Mouse (Mus musculus): ENCODE measurements around the gene 1700057G04Rik. TPM values are rescaled to one million over a fixed set of nuclear protein-coding genes. Genes with fewer than 3 reads are reported as not detected.
A peak's percentile ranks its signal among the peaks of the same experiment; 100 is the strongest.

Gene 1700057G04Rik
- polyA plus RNA-seq, 1 experiment from 2014 or later = not detected

- no peak for ATAC-seq
- Histone ChIP-seq H3K27ac (ENCODE audit: low read depth, low read length) (no peak overlapping the region), H3K4me3 (ENCODE audit: low read length) (no peak overlapping the region), H3K36me3 (ENCODE audit: control insufficient read depth, insufficient read depth, low read length) (no peaks in the 10 kb centered on the region), H3K4me1 (ENCODE audit: control insufficient read depth, insufficient read depth, low read depth, low read length) (no peaks in the 10 kb centered on the region), H3K27me3 (replicated peaks; ENCODE audit: control insufficient read depth, insufficient read depth, low read length) (no peaks in the 10 kb centered on the region), H3K9me3 (ENCODE audit: control insufficient read depth, low read length) (no peaks in the 10 kb centered on the region), H3K9ac (ENCODE audit: low read depth, low read length) (no peak overlapping the region), H3K4me2 (ENCODE audit: low read length) (no peak overlapping the region)
- WGBS = 96% methylated on average over 10 of the region's 10 CpGs
These were observed 25.7 kb downstream of the 1700057G04Rik start for GRCm38 (mm10) chr9:92334845-92335244.

- H3K9me3 ChIP-seq (ENCODE audit: control insufficient read depth, low read length) = no peaks in the 10 kb centered on the region
- ATAC-seq = no peak
- no peaks in the 10 kb centered on the region for H3K27me3 ChIP-seq (replicated peaks; ENCODE audit: control insufficient read depth, insufficient read depth, low read length)
- WGBS = 92% methylated on average over 6 of the region's 6 CpGs
- no peak overlapping the region for H3K4me3 ChIP-seq (ENCODE audit: low read length)
- H3K9ac ChIP-seq (ENCODE audit: low read depth, low read length) = no peak overlapping the region
- H3K4me2 ChIP-seq (ENCODE audit: low read length) = no peak overlapping the region
- H3K4me1 ChIP-seq (ENCODE audit: control insufficient read depth, insufficient read depth, low read depth, low read length) = no peaks in the 10 kb centered on the region
- H3K27ac ChIP-seq (ENCODE audit: low read depth, low read length) = no peak overlapping the region
- H3K36me3 ChIP-seq (ENCODE audit: control insufficient read depth, insufficient read depth, low read length) = no peaks in the 10 kb centered on the region
These were observed 26.2 kb downstream of the 1700057G04Rik start for GRCm38 (mm10) chr9:92335277-92335818.

GRCm38 (mm10) chr9:92337063-92337462 lies 27.9 kb downstream of the 1700057G04Rik start:
- Histone ChIP-seq H3K27ac (ENCODE audit: low read depth, low read length) (no peak overlapping the region), H3K27me3 (replicated peaks; ENCODE audit: control insufficient read depth, insufficient read depth, low read length) (no peaks in the 10 kb centered on the region), H3K9ac (ENCODE audit: low read depth, low read length) (no peak overlapping the region), H3K36me3 (ENCODE audit: control insufficient read depth, insufficient read depth, low read length) (no peaks in the 10 kb centered on the region), H3K4me3 (ENCODE audit: low read length) (no peak overlapping the region), H3K9me3 (ENCODE audit: control insufficient read depth, low read length) (no peaks in the 10 kb centered on the region), H3K4me2 (ENCODE audit: low read length) (no peak overlapping the region), H3K4me1 (ENCODE audit: control insufficient read depth, insufficient read depth, low read depth, low read length) (no peaks in the 10 kb centered on the region)
- WGBS = 93% methylated on average over 1 of the region's 1 CpGs
- ATAC-seq = no peak

GRCm38 (mm10) chr9:92337661-92338060 lies 28.5 kb downstream of the 1700057G04Rik start:
- Histone ChIP-seq H3K27me3 (replicated peaks; ENCODE audit: control insufficient read depth, insufficient read depth, low read length) (no peaks in the 10 kb centered on the region), H3K27ac (ENCODE audit: low read depth, low read length) (no peak overlapping the region), H3K9me3 (ENCODE audit: control insufficient read depth, low read length) (no peaks in the 10 kb centered on the region), H3K4me2 (ENCODE audit: low read length) (no peak overlapping the region), H3K4me1 (ENCODE audit: control insufficient read depth, insufficient read depth, low read depth, low read length) (no peaks in the 10 kb centered on the region), H3K9ac (ENCODE audit: low read depth, low read length) (no peak overlapping the region), H3K4me3 (ENCODE audit: low read length) (no peak overlapping the region), H3K36me3 (ENCODE audit: control insufficient read depth, insufficient read depth, low read length) (no peaks in the 10 kb centered on the region)
- 94% methylated on average over 3 of the region's 3 CpGs for WGBS
- no peak for ATAC-seq

GRCm38 (mm10) chr9:92338954-92339353 lies 29.8 kb downstream of the 1700057G04Rik start:
- Histone ChIP-seq H3K27me3 (replicated peaks; ENCODE audit: control insufficient read depth, insufficient read depth, low read length) (no peaks in the 10 kb centered on the region), H3K9ac (ENCODE audit: low read depth, low read length) (no peak overlapping the region), H3K4me2 (ENCODE audit: low read length) (no peak overlapping the region), H3K4me3 (ENCODE audit: low read length) (no peak overlapping the region), H3K9me3 (ENCODE audit: control insufficient read depth, low read length) (no peaks in the 10 kb centered on the region), H3K36me3 (ENCODE audit: control insufficient read depth, insufficient read depth, low read length) (no peaks in the 10 kb centered on the region), H3K4me1 (ENCODE audit: control insufficient read depth, insufficient read depth, low read depth, low read length) (no peaks in the 10 kb centered on the region), H3K27ac (ENCODE audit: low read depth, low read length) (no peak overlapping the region)
- ATAC-seq = no peak
- 87% methylated on average over 1 of the region's 1 CpGs for WGBS

- Histone ChIP-seq H3K27me3 (replicated peaks; ENCODE audit: control insufficient read depth, insufficient read depth, low read length) (no peaks in the 10 kb centered on the region), H3K4me3 (ENCODE audit: low read length) (no peak overlapping the region), H3K9ac (ENCODE audit: low read depth, low read length) (no peak overlapping the region), H3K4me1 (ENCODE audit: control insufficient read depth, insufficient read depth, low read depth, low read length) (no peaks in the 10 kb centered on the region), H3K27ac (ENCODE audit: low read depth, low read length) (no peak overlapping the region), H3K9me3 (ENCODE audit: control insufficient read depth, low read length) (no peaks in the 10 kb centered on the region), H3K36me3 (ENCODE audit: control insufficient read depth, insufficient read depth, low read length) (no peaks in the 10 kb centered on the region), H3K4me2 (ENCODE audit: low read length) (no peak overlapping the region)
- no peak for ATAC-seq
- 100% methylated on average over 1 of the region's 1 CpGs for WGBS
These were observed 42.7 kb downstream of the 1700057G04Rik start for GRCm38 (mm10) chr9:92351924-92352323.

GRCm38 (mm10) chr9:92353306-92353705 lies 44.1 kb downstream of the 1700057G04Rik start:
- no peaks in the 10 kb centered on the region for H3K9me3 ChIP-seq (ENCODE audit: control insufficient read depth, low read length)
- ATAC-seq = no peak
- H3K27ac ChIP-seq (ENCODE audit: low read depth, low read length) = no peak overlapping the region
- no peaks in the 10 kb centered on the region for H3K4me1 ChIP-seq (ENCODE audit: control insufficient read depth, insufficient read depth, low read depth, low read length)
- no peak overlapping the region for H3K4me2 ChIP-seq (ENCODE audit: low read length)
- no peaks in the 10 kb centered on the region for H3K36me3 ChIP-seq (ENCODE audit: control insufficient read depth, insufficient read depth, low read length)
- H3K4me3 ChIP-seq (ENCODE audit: low read length) = no peak overlapping the region
- no peak overlapping the region for H3K9ac ChIP-seq (ENCODE audit: low read depth, low read length)
- 77% methylated on average over 3 of the region's 3 CpGs for WGBS
- no peaks in the 10 kb centered on the region for H3K27me3 ChIP-seq (replicated peaks; ENCODE audit: control insufficient read depth, insufficient read depth, low read length)

GRCm38 (mm10) chr9:92360691-92361310 lies 51.6 kb downstream of the 1700057G04Rik start:
- 47% methylated on average over 1 of the region's 1 CpGs for WGBS
- H3K4me1 ChIP-seq (ENCODE audit: control insufficient read depth, insufficient read depth, low read depth, low read length) = no peaks in the 10 kb centered on the region
- H3K36me3 ChIP-seq (ENCODE audit: control insufficient read depth, insufficient read depth, low read length) = no peaks in the 10 kb centered on the region
- no peak overlapping the region for H3K4me2 ChIP-seq (ENCODE audit: low read length)
- peak; percentile 48; the same call in 1 of the 2 replicates for ATAC-seq
- H3K9ac ChIP-seq (ENCODE audit: low read depth, low read length) = no peak overlapping the region
- H3K27me3 ChIP-seq (replicated peaks; ENCODE audit: control insufficient read depth, insufficient read depth, low read length) = no peaks in the 10 kb centered on the region
- no peak overlapping the region for H3K27ac ChIP-seq (ENCODE audit: low read depth, low read length)
- H3K4me3 ChIP-seq (ENCODE audit: low read length) = no peak overlapping the region
- no peaks in the 10 kb centered on the region for H3K9me3 ChIP-seq (ENCODE audit: control insufficient read depth, low read length)

- ATAC-seq = no peak
These were observed 54.3 kb downstream of the 1700057G04Rik start for GRCm38 (mm10) chr9:92363478-92363877.

More at GRCm38 (mm10) chr9:92363478-92363877, 54.3 kb downstream of the 1700057G04Rik start:
- H3K27me3 ChIP-seq (replicated peaks; ENCODE audit: control insufficient read depth, insufficient read depth, low read length) = no peaks in the 10 kb centered on the region
- no peak overlapping the region for H3K4me3 ChIP-seq (ENCODE audit: low read length)
- no peak overlapping the region for H3K9ac ChIP-seq (ENCODE audit: low read depth, low read length)
- H3K36me3 ChIP-seq (ENCODE audit: control insufficient read depth, insufficient read depth, low read length) = no peaks in the 10 kb centered on the region
- no peaks in the 10 kb centered on the region for H3K4me1 ChIP-seq (ENCODE audit: control insufficient read depth, insufficient read depth, low read depth, low read length)
- no peaks in the 10 kb centered on the region for H3K9me3 ChIP-seq (ENCODE audit: control insufficient read depth, low read length)
- 85% methylated on average over 2 of the region's 2 CpGs for WGBS
- no peak overlapping the region for H3K4me2 ChIP-seq (ENCODE audit: low read length)
- no peak overlapping the region for H3K27ac ChIP-seq (ENCODE audit: low read depth, low read length)
